Mouse (Mus musculus) lung, embryonic 14.5 days (tissue): ENCODE results near the gene Soga1. TPM values are rescaled to one million over a fixed set of nuclear protein-coding genes. Genes with fewer than 3 reads are reported as not detected.
A peak's percentile ranks its signal among the peaks of the same experiment; 100 is the strongest.

Experiments
- ATAC-seq: fragments of 200-750 bp; cut with Nextera tagmentation; 2 replicates; pipeline ENCODE4 v1.8.0; 2017; ENCODE audit warnings: mild to moderate bottlenecking, moderate TSS enrichment, moderate library complexity; ENCODE audit not compliant: insufficient read depth
- DNase-seq: peaks from one replicate; pipeline ENCODE4 v3.0.0-alpha.2; 2015
- H3K27ac ChIP-seq: fragments of 300-500 bp; sonication (generic); 2 replicates; pipeline ENCODE4 v1.5.1; 2014; ENCODE audit warnings: low read depth, mild to moderate bottlenecking, moderate library complexity
- H3K27me3 ChIP-seq: fragments of 300-500 bp; sonication (generic); 2 replicates; pipeline ENCODE4 v1.6.1; 2014; ENCODE audit warnings: low read length, control low read depth; ENCODE audit not compliant: insufficient read depth
- H3K36me3 ChIP-seq: fragments of 300-500 bp; sonication (generic); 2 replicates; pipeline ENCODE4 v1.6.1; 2014; ENCODE audit warnings: control low read depth; ENCODE audit not compliant: insufficient read depth
- H3K4me1 ChIP-seq: fragments of 300-500 bp; sonication (generic); 2 replicates; pipeline ENCODE4 v1.6.1; 2014; ENCODE audit warnings: antibody characterized with exemption, control low read depth; ENCODE audit not compliant: insufficient read depth
- H3K4me2 ChIP-seq: fragments of 300-500 bp; sonication (generic); 2 replicates; pipeline ENCODE4 v1.6.1; 2014; ENCODE audit warnings: mild to moderate bottlenecking
- H3K4me3 ChIP-seq: fragments of 300-500 bp; sonication (generic); 2 replicates; pipeline ENCODE4 v1.5.1; 2014; ENCODE audit warnings: low read depth, low read length
- H3K9ac ChIP-seq: fragments of 300-500 bp; sonication (generic); 2 replicates; pipeline ENCODE4 v1.6.1; 2014
- H3K9me3 ChIP-seq: fragments of 300-500 bp; sonication (generic); 2 replicates; pipeline ENCODE4 v1.6.1; 2016; ENCODE audit warnings: low read depth, low read length, control low read depth
- CTCF ChIP-seq: IDR thresholded peaks from 2 replicates; pipeline ENCODE4 v1.5.1; 2016; ENCODE audit warnings: antibody characterized with exemption, low read depth
- WGBS: fragments of 180-500 bp; shearing (Covaris S2); extraction: QIAGEN DNeasy Blood & Tissue Kit; methylation state at CpG from one replicate; pipeline ENCODE4 v1.1.7; 2014; 5-methylcytosine and 5-hydroxymethylcytosine counted together
- polyA plus RNA-seq: library from polyadenylated mRNA; unstranded; fragments of >200 nt; fragmentation: Nextera tagmentation; extraction: Ambion mirVana; gene quantifications from 2 replicates; pipeline ENCODE4 v1.2.1, GENCODE M21; 2014

Gene Soga1
- polyA plus RNA-seq: 8.6 and 8.9 TPM in 2 replicates

- peaks cover 36% of the 10 kb centered on the region for H3K4me1 ChIP-seq
- DNase-seq (peak; percentile 94), ATAC-seq (peak; percentile 90)
- peak; percentile 46; the same call in 1 of the 2 replicates for TF ChIP-seq CTCF
- H3K27me3 ChIP-seq: no peaks in the 10 kb centered on the region
- no peaks in the 10 kb centered on the region for H3K9me3 ChIP-seq
- H3K4me3 ChIP-seq: peak within 1 kb of the TSS; percentile 91
- peak within 1 kb of the TSS; percentile 95 for H3K9ac ChIP-seq
- peak within 1 kb of the TSS; percentile 97 for H3K27ac ChIP-seq
- H3K4me2 ChIP-seq: peak within 1 kb of the TSS; percentile 96
- peaks cover 17% of the 10 kb centered on the region; the same call in 1 of the 2 replicates for H3K36me3 ChIP-seq
- WGBS: under 1% methylated on average over 118 of the region's 136 CpGs
Measured at GRCm38 (mm10) chr2:157078793-157079700, at the start of gene Soga1. Soga1 (minus strand) TSS chr2:157079254.

DNA sequence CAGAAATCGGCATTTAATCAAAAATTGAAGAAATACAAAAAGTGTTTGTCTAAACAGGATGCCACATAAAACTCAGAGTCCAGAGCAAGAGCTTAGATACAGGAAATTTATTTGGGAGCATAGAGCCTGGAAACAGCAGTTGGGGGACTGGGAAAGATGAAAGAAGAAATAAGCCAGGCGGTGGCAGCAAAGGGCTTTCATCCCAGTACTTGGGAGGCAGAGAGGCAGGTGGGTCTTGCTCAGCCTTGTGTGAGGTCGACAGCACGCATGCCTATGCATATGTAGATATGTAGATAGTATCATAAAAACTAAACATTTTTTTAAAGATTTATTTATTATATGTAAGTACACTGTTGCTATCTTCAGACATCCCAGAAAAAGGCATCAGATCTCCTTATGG lies 49.0 kb upstream of the Soga1 start:
- H3K27ac ChIP-seq: no peak overlapping the region
- H3K9ac ChIP-seq: no peak overlapping the region
- DNase-seq: peak; percentile 46
- ATAC-seq: no peak
- no peak overlapping the region for H3K4me3 ChIP-seq
- no peaks in the 10 kb centered on the region for H3K27me3 ChIP-seq
- WGBS: 47% methylated on average over 4 of the region's 4 CpGs
- H3K36me3 ChIP-seq: peaks cover 28% of the 10 kb centered on the region
- TF ChIP-seq CTCF: peak; percentile 32
- H3K4me1 ChIP-seq: no peaks in the 10 kb centered on the region
- H3K4me2 ChIP-seq: no peak overlapping the region
- no peaks in the 10 kb centered on the region for H3K9me3 ChIP-seq

- Histone ChIP-seq H3K9ac (no peak overlapping the region), H3K4me1 (no peaks in the 10 kb centered on the region), H3K9me3 (no peaks in the 10 kb centered on the region), H3K4me3 (no peak overlapping the region), H3K27me3 (no peaks in the 10 kb centered on the region), H3K36me3 (peaks cover 32% of the 10 kb centered on the region), H3K27ac (no peak overlapping the region), H3K4me2 (no peak overlapping the region)
- 58% methylated on average over 3 of the region's 3 CpGs for WGBS
- ATAC-seq (no peak), DNase-seq (no peak)
- no peak for TF ChIP-seq CTCF
Measured at GRCm38 (mm10) chr2:157127370-157127769, 48.3 kb upstream of the Soga1 start.

DNA sequence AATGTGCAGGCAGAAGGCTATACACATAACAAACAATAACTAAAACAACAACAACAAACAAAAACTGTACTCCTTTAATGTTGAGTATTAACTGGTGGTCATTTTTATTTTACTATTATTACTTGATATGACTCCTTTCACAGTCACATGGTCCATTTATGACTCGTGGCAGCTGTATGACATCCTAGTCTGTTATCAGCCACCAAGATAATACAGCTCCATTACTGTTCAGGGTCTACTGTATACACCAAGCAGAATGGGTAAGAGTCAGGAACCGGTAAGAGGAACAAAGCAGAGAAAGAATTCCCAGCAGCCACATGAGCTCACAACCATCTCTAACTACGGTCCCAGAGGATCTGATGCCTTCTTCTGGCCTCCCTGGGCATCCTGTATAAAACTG lies 46.2 kb upstream of the Soga1 start:
- H3K4me1 ChIP-seq: no peaks in the 10 kb centered on the region
- peaks cover 50% of the 10 kb centered on the region for H3K36me3 ChIP-seq
- no peak overlapping the region for H3K4me2 ChIP-seq
- no peak overlapping the region for H3K4me3 ChIP-seq
- TF ChIP-seq CTCF: no peak
- 81% methylated on average over 3 of the region's 3 CpGs for WGBS
- no peaks in the 10 kb centered on the region for H3K9me3 ChIP-seq
- H3K27ac ChIP-seq: no peak overlapping the region
- no peak overlapping the region for H3K9ac ChIP-seq
- DNase-seq (no peak), ATAC-seq (no peak)
- H3K27me3 ChIP-seq: no peaks in the 10 kb centered on the region

GRCm38 (mm10) chr2:157121766-157122165 lies 42.7 kb upstream of the Soga1 start:
- H3K4me3 ChIP-seq: no peak overlapping the region
- H3K9ac ChIP-seq: no peak overlapping the region
- DNase-seq (no peak), ATAC-seq (no peak)
- WGBS: 87% methylated on average over 8 of the region's 8 CpGs
- H3K4me1 ChIP-seq: no peaks in the 10 kb centered on the region
- no peaks in the 10 kb centered on the region for H3K9me3 ChIP-seq
- H3K27me3 ChIP-seq: no peaks in the 10 kb centered on the region
- TF ChIP-seq CTCF: no peak
- no peak overlapping the region for H3K4me2 ChIP-seq
- H3K36me3 ChIP-seq: peaks cover 50% of the 10 kb centered on the region
- H3K27ac ChIP-seq: no peak overlapping the region

GRCm38 (mm10) chr2:157119075-157119474 lies 40.0 kb upstream of the Soga1 start:
- no peak overlapping the region for H3K4me3 ChIP-seq
- no peak overlapping the region for H3K4me2 ChIP-seq
- TF ChIP-seq CTCF: no peak
- ATAC-seq (no peak), DNase-seq (no peak)
- peaks cover 54% of the 10 kb centered on the region for H3K36me3 ChIP-seq
- H3K27me3 ChIP-seq: no peaks in the 10 kb centered on the region
- H3K9ac ChIP-seq: no peak overlapping the region
- H3K9me3 ChIP-seq: no peaks in the 10 kb centered on the region
- H3K27ac ChIP-seq: no peak overlapping the region
- WGBS: 56% methylated on average over 3 of the region's 3 CpGs
- no peaks in the 10 kb centered on the region for H3K4me1 ChIP-seq

DNA sequence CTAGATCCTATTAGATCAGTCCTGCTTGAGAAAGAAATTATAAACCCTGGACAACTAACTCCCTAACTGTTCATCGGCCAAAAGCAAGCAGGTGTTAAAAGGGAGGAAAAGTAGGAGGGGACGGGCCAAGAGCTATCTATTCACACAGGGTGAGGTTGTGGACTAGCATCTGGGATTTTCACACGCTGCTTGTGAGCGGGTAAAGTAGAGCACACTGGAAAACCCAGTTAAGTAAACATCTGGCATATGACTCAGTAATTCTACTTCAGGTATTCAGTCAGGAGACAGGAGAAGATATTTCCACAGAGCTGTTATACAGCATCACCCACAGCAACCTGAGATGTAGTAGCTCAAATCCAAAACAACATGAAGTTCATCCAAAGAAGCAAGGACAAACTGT lies 39.5 kb upstream of the Soga1 start:
- no peaks in the 10 kb centered on the region for H3K27me3 ChIP-seq
- no peak for TF ChIP-seq CTCF
- no peaks in the 10 kb centered on the region for H3K4me1 ChIP-seq
- ATAC-seq (no peak), DNase-seq (no peak)
- no peak overlapping the region for H3K4me3 ChIP-seq
- peaks cover 60% of the 10 kb centered on the region for H3K36me3 ChIP-seq
- H3K4me2 ChIP-seq: no peak overlapping the region
- H3K9ac ChIP-seq: no peak overlapping the region
- no peaks in the 10 kb centered on the region for H3K9me3 ChIP-seq
- WGBS: 64% methylated on average over 4 of the region's 4 CpGs
- H3K27ac ChIP-seq: no peak overlapping the region
